Mouse (Mus musculus) right cerebral cortex, postnatal 14 days (tissue): ENCODE results near the gene Lrrc7.
A peak's percentile ranks its signal among the peaks of the same experiment; 100 is the strongest.

Source experiments
- DNase-seq: peaks from one replicate; pipeline ENCODE4 v3.0.0; 2022

Lrrc7 gene

GRCm38 (mm10) chr3:158061811-158062523 is 500.1 kb downstream of the Lrrc7 start:
- no peak for DNase-seq

DNA sequence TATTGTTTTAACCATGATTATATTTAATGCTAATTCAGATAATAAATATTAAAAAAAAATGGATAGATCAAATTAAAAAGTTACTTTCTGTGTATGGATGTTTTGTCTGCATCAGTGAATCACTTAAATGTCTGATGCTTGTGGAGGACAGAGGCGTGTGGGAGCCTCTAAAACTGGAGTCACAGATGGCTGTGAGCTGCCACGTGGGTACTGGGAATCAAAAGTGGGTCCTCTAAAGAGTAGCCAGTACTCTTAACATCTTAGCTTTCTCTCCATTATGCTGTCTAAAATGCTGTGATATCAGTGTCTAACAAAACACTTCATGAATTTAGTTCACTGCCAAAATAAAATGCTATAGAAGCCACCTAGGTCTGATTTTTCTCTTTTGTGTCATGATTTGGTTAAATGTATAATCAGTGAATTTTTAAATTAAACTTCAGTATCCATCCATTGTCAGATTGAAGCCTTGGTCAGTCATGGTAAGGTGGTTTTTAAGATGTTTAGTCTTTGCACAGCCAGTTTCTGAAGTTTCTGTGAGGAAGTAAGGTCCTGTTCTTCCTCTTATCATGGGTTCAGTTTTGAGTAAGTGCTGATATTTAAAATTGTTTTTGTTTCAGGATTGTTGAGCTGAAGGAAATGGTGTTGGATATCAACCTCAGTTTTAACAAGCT is 501.3 kb downstream of the Lrrc7 start:
- DNase-seq, result no peak

DNA sequence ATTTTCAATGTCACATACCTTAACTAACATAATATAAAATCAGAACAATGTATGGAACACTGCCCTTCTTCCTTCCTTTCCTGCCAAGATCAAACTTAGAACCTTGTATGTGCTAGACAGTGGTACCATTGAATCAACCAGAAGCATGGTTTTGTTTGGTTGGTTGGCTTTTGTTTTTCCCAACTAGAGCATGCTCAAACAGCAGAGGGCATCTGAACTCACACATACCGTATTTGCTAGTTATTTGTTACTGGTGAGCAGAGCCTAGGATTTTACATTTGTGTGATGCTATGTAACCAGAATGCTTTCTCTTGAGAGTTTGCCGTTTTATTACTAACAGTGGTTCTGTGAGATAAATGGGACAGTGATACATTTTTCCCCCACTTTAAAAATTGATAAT is 512.5 kb downstream of the Lrrc7 start:
- no peak for DNase-seq

DNA sequence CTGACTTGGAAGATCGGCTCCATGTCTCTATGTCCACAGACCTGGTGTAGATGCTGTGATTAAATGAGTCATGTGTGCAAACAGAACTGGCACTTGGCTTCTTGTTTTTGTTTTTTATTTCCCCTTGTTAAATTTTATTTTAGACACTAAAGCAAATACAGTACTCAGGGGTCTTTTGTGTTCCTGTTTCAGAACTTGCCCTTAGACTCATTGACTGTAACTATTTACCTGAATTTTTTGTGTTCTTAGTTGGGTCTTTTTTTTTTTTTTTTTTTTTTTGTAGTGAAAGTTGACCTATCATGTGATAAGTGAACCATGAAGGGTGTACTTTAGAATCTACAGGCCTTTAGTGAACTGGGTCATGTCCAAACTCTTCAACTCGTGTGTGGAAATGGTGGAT is 521.3 kb downstream of the Lrrc7 start:
- DNase-seq, result no peak

- DNase-seq, result no peak
Measured at GRCm38 (mm10) chr3:158038106-158038505, 523.9 kb downstream of the Lrrc7 start.

DNA sequence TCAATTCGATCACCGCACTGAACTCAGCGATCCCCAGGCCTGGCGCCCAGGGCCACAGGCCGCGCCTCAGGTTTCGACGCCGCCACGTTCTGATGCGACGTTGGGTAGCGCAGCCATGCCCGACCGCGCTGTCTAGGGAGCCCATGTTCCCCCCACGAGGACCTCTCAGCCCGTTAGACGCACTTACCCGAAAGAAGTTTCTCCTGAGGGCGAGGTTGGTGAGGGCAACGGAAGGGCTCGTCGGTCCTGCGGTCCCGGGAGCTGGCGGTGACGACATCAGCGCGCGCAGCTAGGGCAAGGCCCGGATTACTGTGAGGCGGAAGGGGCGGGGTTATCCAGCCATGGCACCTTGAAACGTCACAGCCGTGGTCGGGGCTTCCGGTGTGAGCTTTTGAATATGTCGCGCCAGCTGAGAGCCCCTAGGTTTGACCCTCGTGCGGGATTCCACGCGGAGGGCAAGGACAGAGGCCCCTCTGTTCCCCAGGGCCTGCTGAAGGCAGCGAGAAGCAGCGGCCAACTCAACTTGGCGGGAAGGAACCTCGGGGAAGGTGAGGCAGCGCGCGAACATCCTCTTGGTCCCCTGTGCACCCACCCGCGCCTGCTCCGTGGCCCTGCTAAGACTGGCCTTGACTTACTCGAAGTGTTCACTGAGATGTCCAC is 525.6 kb downstream of the Lrrc7 start, which contains the start of the genes Srsf11 and Lrrc40:
Gene Srsf11, minus strand, starts transcription at position 311 of the 660 bp plus-strand sequence.
Gene Lrrc40, plus strand, starts transcription at position 334 of the 660 bp plus-strand sequence.
- peak; percentile 96 for DNase-seq

DNA sequence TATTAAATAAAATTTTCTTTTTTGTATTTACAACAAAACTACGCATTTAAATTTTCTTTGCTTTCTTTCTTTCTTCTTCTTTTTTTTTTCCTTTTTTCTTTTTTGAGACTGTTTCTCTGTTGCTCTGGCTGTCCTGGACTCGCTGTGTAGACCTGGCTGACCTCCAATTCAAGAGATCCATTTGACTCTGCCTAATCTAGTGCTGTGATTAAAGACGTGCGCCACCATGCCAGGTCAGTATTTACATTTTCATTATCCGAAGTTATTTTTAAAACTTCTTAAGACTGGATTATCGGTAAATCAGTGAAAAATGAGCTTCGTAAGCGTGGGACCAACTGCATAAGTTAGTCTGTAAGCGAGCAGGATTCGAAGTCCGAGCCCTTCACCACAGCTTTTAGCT is 526.2 kb downstream of the Lrrc7 start:
- DNase-seq, result no peak
